Mouse (Mus musculus) CH12.LX (cell line): ENCODE measurements around the gene Selp. TPM values are rescaled to one million over a fixed set of nuclear protein-coding genes. Genes with fewer than 3 reads are reported as not detected.

Experiments
- DNase-seq: peaks from one replicate; pipeline ENCODE4 v3.0.0-alpha.2; 2013; ENCODE audit errors: extremely low read depth
- H3K27ac ChIP-seq: 2 replicates; pipeline ENCODE4 v1.5.1; 2012; ENCODE audit warnings: low read depth, mild to moderate bottlenecking, control low read depth, moderate library complexity; ENCODE audit not compliant: insufficient read depth
- H3K27me3 ChIP-seq: replicated peaks from 2 replicates; pipeline ENCODE3; 2012; ENCODE audit warnings: inconsistent platforms
- H3K36me3 ChIP-seq, 2 experiments: replicated peaks in 1 of 2; 2 replicates each; pipeline versions ENCODE3 to v1.6.1; 2012; ENCODE audit warnings: inconsistent platforms in 1 of 2, low read length in 1 of 2, mild to moderate bottlenecking in 1 of 2, mixed read lengths in 1 of 2, moderate library complexity in 1 of 2; ENCODE audit not compliant: control insufficient read depth in 1 of 2, insufficient read depth in 1 of 2
- H3K4me1 ChIP-seq, 2 experiments: 2 replicates each; pipeline ENCODE4 v1.6.1; 2012; ENCODE audit warnings: inconsistent platforms in 1 of 2, moderate library complexity in 1 of 2; ENCODE audit not compliant: insufficient read depth in 2 of 2, control insufficient read depth in 1 of 2
- H3K4me2 ChIP-seq: 2 replicates; pipeline ENCODE4 v1.6.1; 2012; ENCODE audit warnings: low read depth, mild to moderate bottlenecking, control low read depth; ENCODE audit not compliant: poor library complexity, insufficient read depth, severe bottlenecking
- H3K4me3 ChIP-seq, 3 experiments: fragments of 150-350 bp in 1 of 3; sonication (generic) in 1 of 3; replicated peaks in 1 of 3; 2 replicates each; pipeline versions ENCODE3 to v1.5.1; 2011 to 2012; ENCODE audit warnings: low read depth in 2 of 3, low read length in 2 of 3, mild to moderate bottlenecking in 2 of 3, moderate library complexity in 2 of 3, control low read depth in 1 of 3, improper control_type of control experiment in 1 of 3, inconsistent platforms in 1 of 3, mixed read lengths in 1 of 3; ENCODE audit not compliant: poor library complexity in 1 of 3
- H3K79me2 ChIP-seq: replicated peaks from 2 replicates; pipeline ENCODE4 v1.6.1; 2012; ENCODE audit warnings: mild to moderate bottlenecking, moderate library complexity; ENCODE audit not compliant: control insufficient read depth, poor library complexity, insufficient read depth, severe bottlenecking; ENCODE audit errors: extremely low read depth
- H3K9ac ChIP-seq: 2 replicates; pipeline ENCODE4 v1.6.1; 2012; ENCODE audit warnings: low read depth, mild to moderate bottlenecking, control low read depth, moderate library complexity; ENCODE audit not compliant: insufficient read depth
- H3K9me3 ChIP-seq: replicated peaks from 2 replicates; pipeline ENCODE3; 2012; ENCODE audit warnings: low read length, inconsistent platforms, mixed read lengths
- BHLHE40 ChIP-seq: IDR thresholded peaks from 2 replicates; pipeline ENCODE4 v1.6.1; 2011; ENCODE audit warnings: mild to moderate bottlenecking, low read depth, low read length, improper control_type of control experiment
- CHD1 ChIP-seq: IDR thresholded peaks from 2 replicates; pipeline ENCODE4 v1.6.1; 2012; ENCODE audit warnings: low read depth, low read length, improper control_type of control experiment, inconsistent platforms
- CHD2 ChIP-seq: IDR thresholded peaks from 2 replicates; pipeline ENCODE4 v1.6.1; 2011; ENCODE audit warnings: low read length, improper control_type of control experiment
- CTCF ChIP-seq, 2 experiments: IDR thresholded peaks in 1 of 2; conservative IDR thresholded peaks in 1 of 2; 2 replicates each; pipeline ENCODE4 v1.5.1; 2011 to 2012; ENCODE audit warnings: low read depth in 2 of 2, low read length in 2 of 2, improper control_type of control experiment in 1 of 2, inconsistent platforms in 1 of 2, mild to moderate bottlenecking in 1 of 2, moderate library complexity in 1 of 2
- E2F4 ChIP-seq: IDR thresholded peaks from 2 replicates; pipeline ENCODE4 v1.6.1; 2011; ENCODE audit warnings: low read depth, low read length, improper control_type of control experiment; ENCODE audit not compliant: insufficient replicate concordance
- ELF1 ChIP-seq: IDR thresholded peaks from 2 replicates; pipeline ENCODE4 v1.6.1; 2014; ENCODE audit warnings: low read depth, mild to moderate bottlenecking, inconsistent platforms, low read length, improper control_type of control experiment
- EP300 ChIP-seq: IDR thresholded peaks from 2 replicates; pipeline ENCODE4 v1.6.1; 2011; ENCODE audit warnings: low read length, improper control_type of control experiment
- GABPA ChIP-seq: IDR thresholded peaks from 2 replicates; pipeline ENCODE4 v1.6.1; 2012; ENCODE audit warnings: low read depth, low read length, improper control_type of control experiment, inconsistent platforms; ENCODE audit not compliant: insufficient replicate concordance
- HCFC1 ChIP-seq: IDR thresholded peaks from 2 replicates; pipeline ENCODE4 v1.6.1; 2012; ENCODE audit warnings: low read depth, mild to moderate bottlenecking, inconsistent platforms, low read length, improper control_type of control experiment
- IRF4 ChIP-seq: IDR thresholded peaks from 2 replicates; pipeline ENCODE4 v1.6.1; 2014; ENCODE audit warnings: low read depth, mild to moderate bottlenecking, inconsistent platforms, low read length, improper control_type of control experiment
- JUND ChIP-seq: conservative IDR thresholded peaks from 2 replicates; pipeline ENCODE4 v1.6.1; 2011; ENCODE audit warnings: low read depth, low read length, improper control_type of control experiment
- KAT2A ChIP-seq: IDR thresholded peaks from 2 replicates; pipeline ENCODE4 v1.6.1; 2012; ENCODE audit warnings: low read length, improper control_type of control experiment, inconsistent platforms; ENCODE audit not compliant: insufficient replicate concordance
- MAX ChIP-seq: IDR thresholded peaks from 2 replicates; pipeline ENCODE4 v1.6.1; 2011; ENCODE audit warnings: low read length, improper control_type of control experiment
- MXI1 ChIP-seq: IDR thresholded peaks from 2 replicates; pipeline ENCODE4 v1.6.1; 2011; ENCODE audit warnings: mild to moderate bottlenecking, low read depth, low read length, improper control_type of control experiment
- MYC ChIP-seq: IDR thresholded peaks from 2 replicates; pipeline ENCODE4 v1.6.1; 2011; ENCODE audit warnings: low read depth, mild to moderate bottlenecking, improper control_type of control experiment, low read length
- NELFE ChIP-seq: IDR thresholded peaks from 2 replicates; pipeline ENCODE4 v1.6.1; 2011; ENCODE audit warnings: low read depth, low read length, improper control_type of control experiment
- NRF1 ChIP-seq: IDR thresholded peaks from 2 replicates; pipeline ENCODE4 v1.6.1; 2014; ENCODE audit warnings: low read depth, mild to moderate bottlenecking, inconsistent platforms, low read length, improper control_type of control experiment, moderate library complexity
- PAX5 ChIP-seq: IDR thresholded peaks from 2 replicates; pipeline ENCODE4 v1.6.1; 2012; ENCODE audit warnings: low read length, inconsistent platforms, mixed read lengths
- POLR2A ChIP-seq: IDR thresholded peaks from 2 replicates; pipeline ENCODE4 v1.6.1; 2011; ENCODE audit warnings: low read depth, mild to moderate bottlenecking, improper control_type of control experiment, low read length
- POLR2AphosphoS2 ChIP-seq: IDR thresholded peaks from 2 replicates; pipeline ENCODE4 v1.6.1; 2011; ENCODE audit warnings: low read depth, low read length, improper control_type of control experiment
- RAD21 ChIP-seq: IDR thresholded peaks from 2 replicates; pipeline ENCODE4 v1.6.1; 2011; ENCODE audit warnings: low read depth, mild to moderate bottlenecking, low read length, improper control_type of control experiment, moderate library complexity
- RCOR1 ChIP-seq: conservative IDR thresholded peaks from 2 replicates; pipeline ENCODE4 v1.6.1; 2012; ENCODE audit warnings: low read depth, mild to moderate bottlenecking, inconsistent platforms, low read length, improper control_type of control experiment
- SIN3A ChIP-seq: IDR thresholded peaks from 2 replicates; pipeline ENCODE4 v1.6.1; 2012; ENCODE audit warnings: low read length, improper control_type of control experiment, inconsistent platforms
- SMC3 ChIP-seq: IDR thresholded peaks from 2 replicates; pipeline ENCODE4 v1.6.1; 2011; ENCODE audit warnings: low read depth, low read length, improper control_type of control experiment
- TBP ChIP-seq: conservative IDR thresholded peaks from 2 replicates; pipeline ENCODE4 v1.6.1; 2011; ENCODE audit warnings: low read depth, low read length, improper control_type of control experiment
- TCF12 ChIP-seq: IDR thresholded peaks from 2 replicates; pipeline ENCODE4 v1.6.1; 2014; ENCODE audit warnings: low read depth, mild to moderate bottlenecking, inconsistent platforms, low read length, improper control_type of control experiment
- UBTF ChIP-seq: IDR thresholded peaks from 2 replicates; pipeline ENCODE4 v1.6.1; 2012; ENCODE audit warnings: low read depth, mild to moderate bottlenecking, inconsistent platforms, low read length, improper control_type of control experiment, moderate library complexity
- USF1 ChIP-seq: IDR thresholded peaks from 2 replicates; pipeline ENCODE4 v1.6.1; 2014; ENCODE audit warnings: low read depth, mild to moderate bottlenecking, inconsistent platforms, low read length, improper control_type of control experiment
- USF2 ChIP-seq: conservative IDR thresholded peaks from 2 replicates; pipeline ENCODE4 v1.6.1; 2011; ENCODE audit warnings: low read depth, low read length, improper control_type of control experiment
- ZC3H11A ChIP-seq: IDR thresholded peaks from 2 replicates; pipeline ENCODE4 v1.6.1; 2012; ENCODE audit warnings: low read depth, mild to moderate bottlenecking, inconsistent platforms, low read length, improper control_type of control experiment
- ZKSCAN1 ChIP-seq: IDR thresholded peaks from 2 replicates; pipeline ENCODE4 v1.6.1; 2012; ENCODE audit warnings: low read depth, inconsistent platforms, low read length, improper control_type of control experiment, borderline replicate concordance
- ZMIZ1 ChIP-seq: IDR thresholded peaks from 2 replicates; pipeline ENCODE4 v1.6.1; 2012; ENCODE audit warnings: low read depth, mild to moderate bottlenecking, inconsistent platforms, low read length, improper control_type of control experiment
- ZNF384 ChIP-seq: IDR thresholded peaks from 2 replicates; pipeline ENCODE4 v1.6.1; 2012; ENCODE audit warnings: low read depth, low read length, improper control_type of control experiment, inconsistent platforms
- dilution Hi-C: fragments of 300-500 bp; cut with MboI; formaldehyde crosslinking; loops from 2 replicates; pipeline ENCODE4 v1.14.3; 2020; ENCODE audit warnings: low sequenced_read_pairs; ENCODE audit not compliant: extremely low pct_unique_long_range_greater_than_20kb, extremely low pct_ligation_motif_present
- in situ Hi-C: fragments of 300-500 bp; cut with MboI; formaldehyde crosslinking; loops from 3 replicates; pipeline ENCODE4 v1.14.3; 2019; ENCODE audit warnings: low sequenced_read_pairs, low pct_ligation_motif_present, low pct_unique_long_range_greater_than_20kb, mixed read lengths
- polyA plus RNA-seq: library from polyadenylated mRNA; unstranded; fragments of >175 nt; gene quantifications from 2 replicates; pipeline ENCODE4 v1.2.1, GENCODE M21; 2012; ENCODE audit warnings: low read depth; ENCODE audit not compliant: insufficient read length
- total RNA-seq, 2 experiments: library from RNA; depleted of rRNA; stranded (reverse); fragments of 300-350 nt in 1 of 2; fragments of >200 nt in 1 of 2; gene quantifications; 2 replicates each; pipeline ENCODE4 v1.2.3; 2012 to 2014

The Selp gene
- total and polyA plus RNA-seq, 3 experiments: 0.21 to 0.43 TPM; not detected in 1

- Histone ChIP-seq H3K4me3 (no peak overlapping the region), H3K79me2 (no peaks in the 10 kb centered on the region), H3K9me3 (no peaks in the 10 kb centered on the region), H3K4me2 (no peak overlapping the region), H3K4me1 (peaks cover 16 to 32% of the 10 kb centered on the region in 2 experiments), H3K9ac (no peak overlapping the region), H3K36me3 (no peaks in the 10 kb centered on the region), H3K27me3 (peaks cover 23% of the 10 kb centered on the region), H3K27ac (no peak overlapping the region)
- no peak for TF ChIP-seq ZMIZ1
- TF ChIP-seq JUND: no peak
- TF ChIP-seq SIN3A: no peak
- no peak for TF ChIP-seq BHLHE40
- no peak for TF ChIP-seq GABPA
- in situ Hi-C loops: loop anchor here (5.0 kb wide), 1 partner anchor 88 kb away; the partner anchor contains the start of gene Sele
- dilution Hi-C loops: no loop called here
- no peak for DNase-seq
These were observed 20.3 kb downstream of the Selp start for GRCm38 (mm10) chr1:164135360-164135759.

GRCm38 (mm10) chr1:164135960-164136359 is 20.9 kb downstream of the Selp start:
- in situ Hi-C loops (loop anchor here (5.0 kb wide), 1 partner anchor 89 kb away; the partner anchor contains the start of gene Sele), dilution Hi-C loops (no loop called here)
- no peaks in the 10 kb centered on the region for H3K9me3 ChIP-seq
- H3K27me3 ChIP-seq: peaks cover 26% of the 10 kb centered on the region
- DNase-seq: peak; percentile 76
- peaks cover 16 to 32% of the 10 kb centered on the region in 2 experiments for H3K4me1 ChIP-seq
- no peaks in the 10 kb centered on the region for H3K36me3 ChIP-seq
- no peak overlapping the region for H3K4me2 ChIP-seq
- no peak overlapping the region for H3K4me3 ChIP-seq
- no peak overlapping the region for H3K9ac ChIP-seq
- no peak overlapping the region for H3K27ac ChIP-seq
- H3K79me2 ChIP-seq: no peaks in the 10 kb centered on the region
- TF ChIP-seq TBP (no peak), USF2 (no peak), RAD21 (no peak), USF1 (no peak), MAX (peak; percentile 56; the same call in 1 of the 2 replicates), EP300 (no peak), NRF1 (no peak), NELFE (no peak), MXI1 (peak; percentile 67; the same call in 1 of the 2 replicates), JUND (no peak; the same call in 1 of the 2 replicates), PAX5 (no peak), ELF1 (no peak), BHLHE40 (peak; percentile 70), RCOR1 (no peak), IRF4 (peak; percentile 57; the same call in 1 of the 2 replicates), ZMIZ1 (no peak), POLR2AphosphoS2 (no peak), CTCF (conservative IDR thresholded peaks at IDR 0.05 in 1 of 2, IDR thresholded peaks at IDR 0.05 in 1 of 2; ENCODE audit: low read depth in 2 of 2, low read length in 2 of 2) (no peak), MYC (no peak), CHD1 (no peak), KAT2A (no peak), TCF12 (no peak), ZNF384 (no peak), CHD2 (no peak), ZC3H11A (no peak), ZKSCAN1 (no peak), HCFC1 (no peak), E2F4 (no peak), GABPA (no peak), SMC3 (no peak), UBTF (no peak), POLR2A (no peak), SIN3A (no peak)
